Mouse (Mus musculus) MEL (cell line): ENCODE data around the gene Gm17402. TPM values are rescaled to one million over a fixed set of nuclear protein-coding genes. Genes with fewer than 3 reads are reported as not detected.

Experiments used
- DNase-seq: peaks from one replicate; pipeline ENCODE4 v3.0.0; 2011; ENCODE audit warnings: low read depth, low spot score
- H3K27ac ChIP-seq: 2 replicates; pipeline ENCODE4 v1.5.1; 2012; ENCODE audit warnings: low read depth, mild to moderate bottlenecking, control low read depth, low read length, moderate library complexity; ENCODE audit not compliant: control insufficient read depth
- H3K27me3 ChIP-seq, 2 experiments: fragments of 150-350 bp in 1 of 2; sonication (generic) in 1 of 2; 2 replicates each; pipeline ENCODE4 v1.6.1; 2012; ENCODE audit warnings: low read length in 2 of 2, mild to moderate bottlenecking in 2 of 2, improper control_type of control experiment in 1 of 2, moderate library complexity in 1 of 2; ENCODE audit not compliant: insufficient read depth in 2 of 2, control insufficient read depth in 1 of 2
- H3K36me3 ChIP-seq, 2 experiments: 2 replicates each; pipeline ENCODE4 v1.6.1; 2012 to 2014; ENCODE audit warnings: low read length in 2 of 2, improper control_type of control experiment in 1 of 2, inconsistent platforms in 1 of 2, mild to moderate bottlenecking in 1 of 2; ENCODE audit not compliant: insufficient read depth in 2 of 2, control insufficient read depth in 1 of 2
- H3K4me1 ChIP-seq, 2 experiments: fragments of 150-350 bp in 1 of 2; sonication (generic) in 1 of 2; 2 replicates each; pipeline ENCODE4 v1.6.1; 2012; ENCODE audit warnings: low read length in 2 of 2, improper control_type of control experiment in 1 of 2, mild to moderate bottlenecking in 1 of 2; ENCODE audit not compliant: insufficient read depth in 2 of 2, control insufficient read depth in 1 of 2
- H3K4me3 ChIP-seq, 2 experiments: fragments of 150-350 bp in 1 of 2; sonication (generic) in 1 of 2; 2 replicates each; pipeline ENCODE4 v1.5.1; 2012; ENCODE audit warnings: low read depth in 2 of 2, low read length in 2 of 2, mild to moderate bottlenecking in 2 of 2, moderate library complexity in 2 of 2, control low read depth in 1 of 2, improper control_type of control experiment in 1 of 2; ENCODE audit not compliant: control insufficient read depth in 1 of 2, insufficient read depth in 1 of 2
- H3K79me2 ChIP-seq: 2 replicates; pipeline ENCODE4 v1.6.1; 2012; ENCODE audit warnings: mild to moderate bottlenecking, low read length, moderate library complexity; ENCODE audit not compliant: control insufficient read depth, poor library complexity, insufficient read depth
- H3K9ac ChIP-seq: 2 replicates; pipeline ENCODE4 v1.6.1; 2012; ENCODE audit warnings: low read depth, mild to moderate bottlenecking, control low read depth, low read length, moderate library complexity; ENCODE audit not compliant: control insufficient read depth, poor library complexity, severe bottlenecking
- H3K9me3 ChIP-seq: fragments of 150-350 bp; sonication (generic); replicated peaks from 2 replicates; pipeline ENCODE4 v1.6.1; 2012; ENCODE audit warnings: mild to moderate bottlenecking, low read length, improper control_type of control experiment, moderate library complexity; ENCODE audit not compliant: insufficient read depth
- BHLHE40 ChIP-seq: IDR thresholded peaks from 2 replicates; pipeline ENCODE4 v1.6.1; 2012; ENCODE audit warnings: low read depth, mild to moderate bottlenecking, inconsistent platforms, low read length, improper control_type of control experiment, borderline replicate concordance
- CTCF ChIP-seq, 3 experiments: IDR thresholded peaks in 2 of 3; conservative IDR thresholded peaks in 1 of 3; 2 replicates each; pipeline ENCODE4 v1.5.1; 2011 to 2012; ENCODE audit warnings: low read length in 3 of 3, low read depth in 2 of 3, mild to moderate bottlenecking in 2 of 3, improper control_type of control experiment in 1 of 3, inconsistent platforms in 1 of 3, mixed read lengths in 1 of 3, moderate library complexity in 1 of 3; ENCODE audit not compliant: control insufficient read depth in 1 of 3, insufficient read depth in 1 of 3, poor library complexity in 1 of 3, severe bottlenecking in 1 of 3
- ELF1 ChIP-seq: IDR thresholded peaks from 2 replicates; pipeline ENCODE4 v1.6.1; 2014; ENCODE audit warnings: low read depth, mild to moderate bottlenecking, inconsistent platforms, low read length, improper control_type of control experiment, moderate library complexity
- GABPA ChIP-seq: IDR thresholded peaks from 2 replicates; pipeline ENCODE4 v1.6.1; 2012; ENCODE audit warnings: low read depth, mild to moderate bottlenecking, inconsistent platforms, low read length, improper control_type of control experiment, moderate library complexity
- HCFC1 ChIP-seq: IDR thresholded peaks from 2 replicates; pipeline ENCODE4 v1.6.1; 2012; ENCODE audit warnings: low read depth, mild to moderate bottlenecking, inconsistent platforms, low read length, improper control_type of control experiment, moderate library complexity
- MAZ ChIP-seq: IDR thresholded peaks from 2 replicates; pipeline ENCODE4 v1.6.1; 2012; ENCODE audit warnings: low read depth, mild to moderate bottlenecking, inconsistent platforms, low read length, improper control_type of control experiment
- MEF2A ChIP-seq: IDR thresholded peaks from 2 replicates; pipeline ENCODE4 v1.6.1; 2014; ENCODE audit warnings: low read depth, mild to moderate bottlenecking, inconsistent platforms, low read length, improper control_type of control experiment; ENCODE audit not compliant: poor library complexity, insufficient replicate concordance, severe bottlenecking; ENCODE audit errors: extremely low read depth
- MYB ChIP-seq: IDR thresholded peaks from 2 replicates; pipeline ENCODE4 v1.6.1; 2011; ENCODE audit warnings: mild to moderate bottlenecking, low read depth, low read length, improper control_type of control experiment
- NRF1 ChIP-seq: IDR thresholded peaks from 2 replicates; pipeline ENCODE4 v1.6.1; 2014; ENCODE audit warnings: low read depth, mild to moderate bottlenecking, inconsistent platforms, low read length, improper control_type of control experiment, moderate library complexity; ENCODE audit not compliant: poor library complexity, insufficient read depth, severe bottlenecking
- POLR2A ChIP-seq, 2 experiments: IDR thresholded peaks; 2 replicates each; pipeline ENCODE4 v1.6.1; 2011 to 2012; ENCODE audit warnings: low read length in 2 of 2, mild to moderate bottlenecking in 2 of 2, control low read depth in 1 of 2, improper control_type of control experiment in 1 of 2, low read depth in 1 of 2, moderate library complexity in 1 of 2; ENCODE audit not compliant: control insufficient read depth in 1 of 2, insufficient read depth in 1 of 2, poor library complexity in 1 of 2
- POLR2AphosphoS5 ChIP-seq: IDR thresholded peaks from 2 replicates; pipeline ENCODE4 v1.6.1; 2012; ENCODE audit warnings: low read depth, borderline replicate concordance, mild to moderate bottlenecking, inconsistent platforms, low read length, moderate library complexity, mixed read lengths
- SMC3 ChIP-seq: IDR thresholded peaks from 2 replicates; pipeline ENCODE4 v1.6.1; 2011; ENCODE audit warnings: low read depth, low read length, improper control_type of control experiment
- TAL1 ChIP-seq: IDR thresholded peaks from 2 replicates; pipeline ENCODE4 v1.6.1; 2012; ENCODE audit warnings: mild to moderate bottlenecking, inconsistent platforms, low read length, moderate library complexity, mixed read lengths
- UBTF ChIP-seq: IDR thresholded peaks from 2 replicates; pipeline ENCODE4 v1.6.1; 2012; ENCODE audit warnings: low read depth, mild to moderate bottlenecking, inconsistent platforms, low read length, improper control_type of control experiment, moderate library complexity, borderline replicate concordance; ENCODE audit not compliant: insufficient read depth
- USF2 ChIP-seq, 2 experiments: IDR thresholded peaks; 2 replicates each; pipeline ENCODE4 v1.6.1; 2011 to 2012; ENCODE audit warnings: improper control_type of control experiment in 2 of 2, low read length in 2 of 2, borderline replicate concordance in 1 of 2, inconsistent platforms in 1 of 2, low read depth in 1 of 2, mild to moderate bottlenecking in 1 of 2; ENCODE audit not compliant: insufficient read depth in 1 of 2
- ZC3H11A ChIP-seq: IDR thresholded peaks from 2 replicates; pipeline ENCODE4 v1.6.1; 2012; ENCODE audit warnings: low read depth, mild to moderate bottlenecking, inconsistent platforms, low read length, improper control_type of control experiment
- ZKSCAN1 ChIP-seq: IDR thresholded peaks from 2 replicates; pipeline ENCODE4 v1.6.1; 2012; ENCODE audit warnings: low read depth, mild to moderate bottlenecking, inconsistent platforms, low read length, improper control_type of control experiment, moderate library complexity
- ZMIZ1 ChIP-seq: IDR thresholded peaks from 2 replicates; pipeline ENCODE4 v1.6.1; 2012; ENCODE audit warnings: low read depth, mild to moderate bottlenecking, inconsistent platforms, low read length, improper control_type of control experiment, moderate library complexity
- polyA plus RNA-seq, 2 experiments: library from polyadenylated mRNA; stranded (reverse) in 1 of 2; unstranded in 1 of 2; fragments of >175 nt in 1 of 2; fragments of >200 nt in 1 of 2; gene quantifications; 2 replicates each; pipeline versions ENCODE4 v1.2.1 to v1.2.4; 2012; ENCODE audit warnings: low replicate concordance in 2 of 2, low read depth in 1 of 2; ENCODE audit not compliant: insufficient read length in 2 of 2, insufficient read depth in 1 of 2, missing spikeins in 1 of 2
- total RNA-seq: library from RNA; depleted of rRNA; stranded (reverse); fragments of 300-350 nt; gene quantifications from 2 replicates; pipeline ENCODE4 v1.2.3, GENCODE M21; 2012; rRNA removed

Gene Gm17402
- total RNA-seq: not detected in 2 replicates
- polyA plus RNA-seq: not detected

- Histone ChIP-seq H3K79me2 (no peaks in the 10 kb centered on the region), H3K36me3 (peaks cover 0 to 5% of the 10 kb centered on the region in 2 experiments; a peak in 2 of 4 replicates), H3K4me1 (0 out of 4 replicates have a peak, but pooled peaks cover 0 to 2% of the 10 kb centered on the region in 2 experiments), H3K4me3 (peak within 1 kb of the TSS; percentile 61 to 62), H3K27me3 (peaks cover 0 to 3% of the 10 kb centered on the region in 2 experiments; a peak in 3 of 4 replicates), H3K27ac (no peak within 1 kb of the TSS), H3K9ac (peak within 1 kb of the TSS; percentile 65), H3K9me3 (no peaks in the 10 kb centered on the region)
- no peak for DNase-seq
- TF ChIP-seq UBTF (no peak), ELF1 (no peak), NRF1 (no peak), MAZ (no peak), POLR2AphosphoS5 (no peak), ZMIZ1 (no peak), GABPA (no peak), MEF2A (no peak), HCFC1 (no peak), CTCF (IDR thresholded peaks at IDR 0.05 in 2 of 3, conservative IDR thresholded peaks at IDR 0.05 in 1 of 3; ENCODE audit: control insufficient read depth in 1 of 3, insufficient read depth in 1 of 3, low read depth in 2 of 3, low read length in 3 of 3, poor library complexity in 1 of 3, severe bottlenecking in 1 of 3) (no peak), TAL1 (no peak), SMC3 (no peak), MYB (no peak), ZKSCAN1 (no peak), POLR2A (IDR thresholded peaks at IDR 0.05; ENCODE audit: control insufficient read depth in 1 of 2, insufficient read depth in 1 of 2, low read depth in 1 of 2, low read length in 2 of 2, poor library complexity in 1 of 2) (no peak)
Observed at GRCm38 (mm10) chr3:67375063-67375462, at the start of gene Gm17402. Gene Gm17402 (minus strand): TSS chr3:67375163.

- no peak overlapping the region for H3K27ac ChIP-seq
- no peak for DNase-seq
- no peaks in the 10 kb centered on the region for H3K79me2 ChIP-seq
- no peaks in the 10 kb centered on the region for H3K27me3 ChIP-seq
- TF ChIP-seq GABPA (no peak), ZC3H11A (no peak), ZMIZ1 (no peak), BHLHE40 (no peak), USF2 (IDR thresholded peaks at IDR 0.05; ENCODE audit: borderline replicate concordance in 1 of 2, insufficient read depth in 1 of 2, low read depth in 1 of 2, low read length in 2 of 2) (no peak)
- TF ChIP-seq, all 39 proteins: peak for 0
- no peaks in the 10 kb centered on the region for H3K9me3 ChIP-seq
- no peaks in the 10 kb centered on the region for H3K4me1 ChIP-seq
- peaks cover 0 to 2% of the 10 kb centered on the region in 2 experiments; a peak in 2 of 4 replicates for H3K36me3 ChIP-seq
- no peak overlapping the region for H3K4me3 ChIP-seq
- no peak overlapping the region for H3K9ac ChIP-seq
Observed at GRCm38 (mm10) chr3:67378215-67378614, 3.3 kb upstream of the Gm17402 start.
